Mouse (Mus musculus) myocyte (in vitro differentiated cells): ENCODE measurements around the gene Pafah1b3.

Experiments
- CEBPB ChIP-seq: IDR thresholded peaks from 2 replicates; pipeline ENCODE4 v1.6.1; 2011; ENCODE audit warnings: mild to moderate bottlenecking, moderate library complexity; ENCODE audit not compliant: poor library complexity, insufficient read depth, severe bottlenecking
- E2F4 ChIP-seq: IDR thresholded peaks from one replicate; pipeline ENCODE4 v1.6.1; 2011; ENCODE audit warnings: mild to moderate bottlenecking, control low read depth, moderate library complexity; ENCODE audit not compliant: insufficient read depth
- MAX ChIP-seq: IDR thresholded peaks from one replicate; pipeline ENCODE4 v1.6.1; 2011; ENCODE audit warnings: low read depth, mild to moderate bottlenecking, control low read depth
- MYOG ChIP-seq, 3 experiments: IDR thresholded peaks; one replicate each; pipeline ENCODE4 v1.6.1; 2011; ENCODE audit warnings: control low read depth in 2 of 3, low read depth in 2 of 3, mild to moderate bottlenecking in 2 of 3; ENCODE audit not compliant: insufficient read length in 2 of 3, control insufficient read depth in 1 of 3, insufficient read depth in 1 of 3
- POLR2A ChIP-seq: IDR thresholded peaks from one replicate; pipeline ENCODE4 v1.6.1; 2011; ENCODE audit warnings: low read depth, mild to moderate bottlenecking, control low read depth, moderate library complexity; ENCODE audit not compliant: insufficient read length
- POLR2AphosphoS2 ChIP-seq: IDR thresholded peaks from one replicate; pipeline ENCODE4 v1.6.1; 2011; ENCODE audit warnings: low read depth, control low read depth; ENCODE audit not compliant: insufficient read length
- REST ChIP-seq: IDR thresholded peaks from one replicate; pipeline ENCODE4 v1.6.1; 2011; ENCODE audit warnings: mild to moderate bottlenecking, control low read depth, moderate library complexity; ENCODE audit not compliant: insufficient read depth, insufficient read length
- SRF ChIP-seq: IDR thresholded peaks from one replicate; pipeline ENCODE4 v1.6.1; 2011; ENCODE audit warnings: low read depth; ENCODE audit not compliant: control insufficient read depth, insufficient read length
- TCF12 ChIP-seq: IDR thresholded peaks from one replicate; pipeline ENCODE4 v1.6.1; 2011; ENCODE audit warnings: mild to moderate bottlenecking, control low read depth; ENCODE audit not compliant: poor library complexity, insufficient read depth, severe bottlenecking
- TCF3 ChIP-seq: IDR thresholded peaks from one replicate; pipeline ENCODE4 v1.6.1; 2011; ENCODE audit warnings: low read depth, control low read depth; ENCODE audit not compliant: insufficient read length
- USF1 ChIP-seq: IDR thresholded peaks from one replicate; pipeline ENCODE4 v1.6.1; 2011; ENCODE audit warnings: low read depth, mild to moderate bottlenecking, control low read depth, moderate library complexity

DNA sequence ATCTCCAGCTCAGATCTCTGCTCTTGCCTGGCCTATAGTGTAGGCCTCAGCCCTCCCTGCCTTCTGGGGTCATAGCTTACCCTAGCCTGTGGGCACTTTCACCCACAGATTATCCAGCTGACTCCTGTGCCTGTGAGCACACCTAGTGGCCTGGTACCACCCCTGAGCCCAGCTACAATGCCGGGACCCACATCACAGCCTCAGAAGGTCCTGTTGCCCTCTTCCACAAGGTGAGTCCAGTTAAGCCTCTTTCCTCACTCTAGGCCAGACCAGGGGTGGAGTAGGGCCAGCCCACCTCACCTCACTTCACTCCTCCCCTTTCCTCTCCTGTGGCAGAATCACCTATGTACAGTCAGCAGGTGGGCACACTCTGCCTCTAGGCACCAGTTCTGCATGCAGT lies 7.3 kb downstream of the Pafah1b3 start:
- no peak for TF ChIP-seq TCF12
- TF ChIP-seq POLR2A = no peak
- peak; percentile 54 for TF ChIP-seq POLR2AphosphoS2
- no peak for TF ChIP-seq E2F4
- TF ChIP-seq MAX = no peak
- no peak for TF ChIP-seq CEBPB
- no peak for TF ChIP-seq TCF3
- no peak for TF ChIP-seq REST
- TF ChIP-seq SRF = no peak
- TF ChIP-seq USF1 = no peak
- TF ChIP-seq MYOG (IDR thresholded peaks at IDR 0.05; ENCODE audit: control insufficient read depth in 1 of 3, insufficient read depth in 1 of 3, insufficient read length in 2 of 3, low read depth in 2 of 3) = no peak
